Mouse (Mus musculus): ENCODE measurements around the gene Cdc42bpa. TPM values are rescaled to one million over a fixed set of nuclear protein-coding genes. Genes with fewer than 3 reads are reported as not detected.
A peak's percentile ranks its signal among the peaks of the same experiment; 100 is the strongest.

The Cdc42bpa gene
- total and polyA plus RNA-seq, 3 experiments: 11.1 to 41.5 (median 40.8) TPM

DNA sequence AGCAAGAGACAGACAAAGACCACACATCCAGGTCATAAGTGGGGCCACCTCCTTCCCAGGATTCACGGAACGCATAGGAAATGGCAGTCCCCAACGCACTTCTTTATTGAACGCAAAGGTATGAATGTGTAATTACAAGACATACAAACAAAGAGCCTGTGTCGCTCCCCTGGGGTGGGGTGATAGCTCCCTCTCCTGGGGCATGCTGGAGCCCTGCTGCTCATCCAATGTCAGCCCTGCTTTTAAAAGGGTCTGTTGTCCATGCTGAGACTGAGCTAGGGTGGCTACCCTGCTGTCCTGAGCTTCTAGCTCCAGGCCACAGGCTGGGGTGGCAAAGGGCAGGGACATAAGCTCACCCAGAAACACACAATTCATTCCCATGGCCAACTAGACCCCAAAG, 206.3 kb downstream of the Cdc42bpa start:
- H3K36me3 ChIP-seq (ENCODE audit: control insufficient read depth, insufficient read depth, low read length): no peaks in the 10 kb centered on the region

GRCm38 (mm10) chr1:180168294-180168693, 208.0 kb downstream of the Cdc42bpa start:
- no peak overlapping the region for H3K9ac ChIP-seq (ENCODE audit: low read depth, low read length)
- H3K4me1 ChIP-seq (ENCODE audit: control insufficient read depth, insufficient read depth, low read length): no peaks in the 10 kb centered on the region; the same call in 1 of the 2 replicates
- 72% methylated on average over 6 of the region's 6 CpGs for WGBS
- peaks cover under 1% of the 10 kb centered on the region; the same call in 1 of the 2 replicates for H3K36me3 ChIP-seq (ENCODE audit: control insufficient read depth, insufficient read depth, low read length)
- H3K27me3 ChIP-seq (ENCODE audit: control insufficient read depth, insufficient read depth, low read length): no peaks in the 10 kb centered on the region
- intact Hi-C loops (cut with DNase I): no loop called here
- no peak for TF ChIP-seq POLR2A (IDR thresholded peaks at IDR 0.05; ENCODE audit: insufficient read depth, low read depth, low read length)
- DNase-seq: peak; percentile 34 to 48
- H3K79me2 ChIP-seq (replicated peaks; ENCODE audit: control insufficient read depth, insufficient read depth, low read length): no peaks in the 10 kb centered on the region
- H3K4me3 ChIP-seq: no peak overlapping the region
- H3K27ac ChIP-seq: peak overlapping the region; percentile 18; the same call in 1 of the 2 replicates

More for the DNA sequence above, 206.3 kb downstream of the Cdc42bpa start:
- intact Hi-C loops (cut with DNase I): no loop called here
- 86% methylated on average over 5 of the region's 5 CpGs for WGBS
- no peak for TF ChIP-seq POLR2A (IDR thresholded peaks at IDR 0.05; ENCODE audit: insufficient read depth, low read depth, low read length)
- TF ChIP-seq CTCF (IDR thresholded peaks at IDR 0.05): peak; percentile 17; the same call in 1 of the 2 replicates
- no peak for TF ChIP-seq EP300 (IDR thresholded peaks at IDR 0.05; ENCODE audit: insufficient read depth, low read depth, low read length)
- no peak overlapping the region for H3K9ac ChIP-seq (ENCODE audit: low read depth, low read length)
- DNase-seq: peak in 1 of 2 experiments; percentile 22
- H3K4me1 ChIP-seq (ENCODE audit: control insufficient read depth, insufficient read depth, low read length): no peaks in the 10 kb centered on the region
- no peak overlapping the region for H3K27ac ChIP-seq
- H3K27me3 ChIP-seq (ENCODE audit: control insufficient read depth, insufficient read depth, low read length): no peaks in the 10 kb centered on the region
- no peak overlapping the region for H3K4me3 ChIP-seq
- H3K79me2 ChIP-seq (replicated peaks; ENCODE audit: control insufficient read depth, insufficient read depth, low read length): no peaks in the 10 kb centered on the region

GRCm38 (mm10) chr1:180169161-180169560, 208.9 kb downstream of the Cdc42bpa start:
- Histone ChIP-seq H3K4me3 (no peak overlapping the region), H3K27me3 (ENCODE audit: control insufficient read depth, insufficient read depth, low read length) (no peaks in the 10 kb centered on the region), H3K9ac (ENCODE audit: low read depth, low read length) (no peak overlapping the region), H3K36me3 (ENCODE audit: control insufficient read depth, insufficient read depth, low read length) (peaks cover 3% of the 10 kb centered on the region; the same call in 1 of the 2 replicates), H3K79me2 (replicated peaks; ENCODE audit: control insufficient read depth, insufficient read depth, low read length) (no peaks in the 10 kb centered on the region), H3K27ac (no peak overlapping the region; the same call in 1 of the 2 replicates), H3K4me1 (ENCODE audit: control insufficient read depth, insufficient read depth, low read length) (no peaks in the 10 kb centered on the region; the same call in 1 of the 2 replicates)
- 80% methylated on average over 7 of the region's 7 CpGs for WGBS
- TF ChIP-seq CTCF (IDR thresholded peaks at IDR 0.05) (no peak), EP300 (IDR thresholded peaks at IDR 0.05; ENCODE audit: insufficient read depth, low read depth, low read length) (no peak), POLR2A (IDR thresholded peaks at IDR 0.05; ENCODE audit: insufficient read depth, low read depth, low read length) (no peak)
- intact Hi-C loops (cut with DNase I): no loop called here
- no peak for DNase-seq

DNA sequence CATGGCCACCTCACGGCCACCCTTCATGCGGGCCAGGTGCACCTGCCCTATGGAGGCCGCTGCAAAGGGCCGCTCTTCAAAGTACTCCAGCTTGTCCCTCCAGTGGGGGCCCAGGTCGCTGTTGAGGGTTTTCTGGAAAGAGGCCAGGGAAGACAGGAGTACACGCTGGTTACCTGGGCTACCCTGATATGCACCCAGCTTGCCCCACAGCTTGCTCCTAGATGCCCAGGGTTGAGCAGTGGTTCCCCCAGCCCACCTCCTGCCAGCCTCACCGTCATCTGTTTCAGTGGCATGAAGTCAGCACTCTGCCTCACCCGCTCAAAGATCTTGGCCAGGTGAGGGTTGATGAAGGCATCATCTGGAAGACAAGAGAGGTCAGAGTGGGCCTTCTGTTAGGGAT, 209.8 kb downstream of the Cdc42bpa start:
- H3K36me3 ChIP-seq (ENCODE audit: control insufficient read depth, insufficient read depth, low read length): peaks cover 4% of the 10 kb centered on the region; the same call in 1 of the 2 replicates
- TF ChIP-seq CTCF (IDR thresholded peaks at IDR 0.05) (no peak), POLR2A (IDR thresholded peaks at IDR 0.05; ENCODE audit: insufficient read depth, low read depth, low read length) (no peak), EP300 (IDR thresholded peaks at IDR 0.05; ENCODE audit: insufficient read depth, low read depth, low read length) (no peak)
- intact Hi-C loops (cut with DNase I): loop anchor here (5.0 kb wide), 1 partner anchor 308 kb away; no protein-coding TSS in a partner anchor
- H3K4me1 ChIP-seq (ENCODE audit: control insufficient read depth, insufficient read depth, low read length): no peaks in the 10 kb centered on the region; the same call in 1 of the 2 replicates
- no peaks in the 10 kb centered on the region for H3K27me3 ChIP-seq (ENCODE audit: control insufficient read depth, insufficient read depth, low read length)
- no peaks in the 10 kb centered on the region for H3K79me2 ChIP-seq (replicated peaks; ENCODE audit: control insufficient read depth, insufficient read depth, low read length)
- H3K9ac ChIP-seq (ENCODE audit: low read depth, low read length): no peak overlapping the region
- H3K27ac ChIP-seq: no peak overlapping the region
- no peak overlapping the region for H3K4me3 ChIP-seq
- no peak for DNase-seq
- WGBS: 82% methylated on average over 8 of the region's 8 CpGs

DNA sequence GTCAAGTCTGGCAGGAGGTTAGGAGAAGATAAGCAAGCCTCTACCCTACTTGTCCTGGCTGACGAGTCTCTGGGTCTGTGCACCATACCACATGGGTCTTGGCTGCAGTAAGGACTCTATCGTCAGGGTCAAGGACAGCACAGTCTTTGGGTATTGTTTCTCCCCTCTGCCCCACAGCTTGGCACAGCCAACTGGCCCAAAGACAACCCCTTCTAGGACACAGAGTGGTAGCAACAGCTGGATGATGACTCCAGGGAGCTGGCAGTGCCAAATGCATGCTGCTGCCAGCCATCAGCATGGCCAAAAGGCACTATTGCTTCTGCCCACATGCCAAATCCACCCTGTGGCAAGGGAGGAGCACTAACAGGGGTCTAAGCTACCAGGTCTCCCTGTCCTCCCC, 211.6 kb downstream of the Cdc42bpa start:
- Histone ChIP-seq H3K4me3 (no peak overlapping the region), H3K79me2 (replicated peaks; ENCODE audit: control insufficient read depth, insufficient read depth, low read length) (no peaks in the 10 kb centered on the region), H3K4me1 (ENCODE audit: control insufficient read depth, insufficient read depth, low read length) (no peaks in the 10 kb centered on the region; the same call in 1 of the 2 replicates), H3K27ac (peak overlapping the region; percentile 67), H3K27me3 (ENCODE audit: control insufficient read depth, insufficient read depth, low read length) (no peaks in the 10 kb centered on the region), H3K36me3 (ENCODE audit: control insufficient read depth, insufficient read depth, low read length) (peaks cover 4% of the 10 kb centered on the region; the same call in 1 of the 2 replicates), H3K9ac (ENCODE audit: low read depth, low read length) (no peak overlapping the region)
- peak; percentile 54 to 81 for DNase-seq
- TF ChIP-seq EP300 (IDR thresholded peaks at IDR 0.05; ENCODE audit: insufficient read depth, low read depth, low read length) (peak; percentile 64; the same call in 1 of the 2 replicates), CTCF (IDR thresholded peaks at IDR 0.05) (no peak), POLR2A (IDR thresholded peaks at IDR 0.05; ENCODE audit: insufficient read depth, low read depth, low read length) (no peak)
- 40% methylated on average over 2 of the region's 2 CpGs for WGBS
- intact Hi-C loops (cut with DNase I): loop anchor here (5.0 kb wide), 1 partner anchor 310 kb away; no protein-coding TSS in a partner anchor

GRCm38 (mm10) chr1:180172600-180172999, 212.3 kb downstream of the Cdc42bpa start:
- H3K27ac ChIP-seq: peak overlapping the region; percentile 56
- intact Hi-C loops (cut with DNase I): loop anchor here (5.0 kb wide), 1 partner anchor 310 kb away; no protein-coding TSS in a partner anchor
- no peak overlapping the region for H3K9ac ChIP-seq (ENCODE audit: low read depth, low read length)
- H3K27me3 ChIP-seq (ENCODE audit: control insufficient read depth, insufficient read depth, low read length): no peaks in the 10 kb centered on the region
- peaks cover 2% of the 10 kb centered on the region; the same call in 1 of the 2 replicates for H3K4me1 ChIP-seq (ENCODE audit: control insufficient read depth, insufficient read depth, low read length)
- 78% methylated on average over 4 of the region's 4 CpGs for WGBS
- peak in 1 of 2 experiments; percentile 12 for DNase-seq
- H3K79me2 ChIP-seq (replicated peaks; ENCODE audit: control insufficient read depth, insufficient read depth, low read length): no peaks in the 10 kb centered on the region
- H3K4me3 ChIP-seq: no peak overlapping the region
- TF ChIP-seq EP300 (IDR thresholded peaks at IDR 0.05; ENCODE audit: insufficient read depth, low read depth, low read length): no peak
- TF ChIP-seq CTCF (IDR thresholded peaks at IDR 0.05): no peak
- no peak for TF ChIP-seq POLR2A (IDR thresholded peaks at IDR 0.05; ENCODE audit: insufficient read depth, low read depth, low read length)
- peaks cover 4% of the 10 kb centered on the region; the same call in 1 of the 2 replicates for H3K36me3 ChIP-seq (ENCODE audit: control insufficient read depth, insufficient read depth, low read length)

Data from heart, adult 2 months (tissue).